Mouse (Mus musculus): Measurements from ENCODE around the gene Wdr25. TPM values are rescaled to one million over a fixed set of nuclear protein-coding genes. Genes with fewer than 3 reads are reported as not detected.

The Wdr25 gene
- polyA plus RNA-seq, 1 experiment from 2014 or later: 10.4 TPM

DNA sequence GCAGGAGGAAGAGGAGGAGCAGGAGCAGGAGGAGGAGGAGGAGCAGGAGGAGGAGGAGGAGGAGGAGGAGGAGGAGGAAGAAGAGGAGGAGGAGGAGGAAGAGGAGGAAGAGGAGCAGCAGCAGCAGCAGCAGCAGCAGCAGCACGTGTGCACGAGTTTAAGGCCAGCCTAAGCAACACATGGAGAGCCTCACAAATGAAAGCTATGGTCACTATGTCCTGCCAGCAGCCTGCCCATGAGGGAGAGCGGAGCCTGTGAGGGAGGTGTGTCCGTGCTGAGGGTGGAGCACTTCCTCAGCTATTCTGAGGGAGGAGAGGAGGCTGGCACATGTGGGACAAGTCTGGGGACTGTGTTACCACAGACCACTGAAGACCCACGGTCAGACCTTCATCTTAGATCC, 20.3 kb upstream of the Wdr25 start:
- Histone ChIP-seq H3K9me3 (no peaks in the 10 kb centered on the region), H3K4me3 (no peak overlapping the region), H3K27ac (replicated peaks) (no peak overlapping the region), H3K4me1 (no peaks in the 10 kb centered on the region), H3K27me3 (replicated peaks; ENCODE audit: low read depth, poor library complexity, severe bottlenecking) (no peaks in the 10 kb centered on the region), H3K36me3 (replicated peaks) (peaks cover 99% of the 10 kb centered on the region)
- DNase-seq (ENCODE audit: low spot score): no peak
- 87% methylated on average over 5 of the region's 5 CpGs for WGBS

DNA sequence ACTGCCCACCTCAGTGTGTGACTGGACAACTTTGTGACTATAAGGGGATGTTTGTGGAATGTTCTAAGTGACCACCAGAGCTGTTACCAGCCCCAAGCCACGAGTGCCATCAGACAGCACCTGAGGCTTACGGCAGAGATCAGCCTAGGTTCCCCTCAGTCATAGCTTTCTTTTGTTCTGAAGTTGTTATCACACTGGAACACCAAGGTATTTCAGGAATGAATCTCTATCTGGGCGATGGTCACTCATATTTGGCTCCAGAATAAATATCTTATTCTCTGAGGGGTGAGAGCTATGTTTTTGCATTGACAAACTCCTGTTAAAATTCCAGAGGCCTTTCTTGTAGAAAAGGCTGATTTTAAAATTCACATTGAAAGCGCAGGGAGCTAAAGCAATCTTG, 14.3 kb upstream of the Wdr25 start:
- no peaks in the 10 kb centered on the region for H3K4me1 ChIP-seq
- DNase-seq (ENCODE audit: low spot score): no peak

DNA sequence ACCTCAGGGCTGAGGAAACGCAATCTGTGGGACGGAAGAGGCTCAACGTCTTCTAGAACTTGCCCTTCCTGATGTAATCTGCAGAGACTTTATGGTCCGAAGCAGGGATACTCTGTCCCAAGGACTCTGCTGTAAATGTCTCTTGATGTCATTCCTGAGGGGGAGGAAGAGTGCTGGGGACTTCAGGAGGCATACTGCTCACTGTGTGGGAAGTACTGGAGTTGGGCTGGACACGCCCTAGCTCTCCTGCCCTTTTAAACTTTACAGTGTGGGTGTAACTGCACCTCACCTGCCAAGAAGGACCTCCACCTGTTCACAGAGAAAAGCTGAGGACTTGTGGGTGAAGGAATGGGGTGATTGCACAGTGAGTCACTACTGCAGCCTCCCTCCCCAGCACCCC, 12.8 kb upstream of the Wdr25 start:
- WGBS: 95% methylated on average over 5 of the region's 5 CpGs
- Histone ChIP-seq H3K9me3 (no peaks in the 10 kb centered on the region), H3K27me3 (replicated peaks; ENCODE audit: low read depth, poor library complexity, severe bottlenecking) (no peaks in the 10 kb centered on the region), H3K27ac (replicated peaks) (no peak overlapping the region), H3K36me3 (replicated peaks) (peaks cover 99% of the 10 kb centered on the region), H3K4me3 (no peak overlapping the region), H3K4me1 (no peaks in the 10 kb centered on the region)
- DNase-seq (ENCODE audit: low spot score): no peak

More for the DNA sequence above, 14.3 kb upstream of the Wdr25 start:
- Histone ChIP-seq H3K36me3 (replicated peaks) (peaks cover 99% of the 10 kb centered on the region), H3K27ac (replicated peaks) (no peak overlapping the region), H3K4me3 (no peak overlapping the region), H3K9me3 (no peaks in the 10 kb centered on the region), H3K27me3 (replicated peaks; ENCODE audit: low read depth, poor library complexity, severe bottlenecking) (no peaks in the 10 kb centered on the region)
- WGBS: 91% methylated on average over 4 of the region's 4 CpGs

DNA sequence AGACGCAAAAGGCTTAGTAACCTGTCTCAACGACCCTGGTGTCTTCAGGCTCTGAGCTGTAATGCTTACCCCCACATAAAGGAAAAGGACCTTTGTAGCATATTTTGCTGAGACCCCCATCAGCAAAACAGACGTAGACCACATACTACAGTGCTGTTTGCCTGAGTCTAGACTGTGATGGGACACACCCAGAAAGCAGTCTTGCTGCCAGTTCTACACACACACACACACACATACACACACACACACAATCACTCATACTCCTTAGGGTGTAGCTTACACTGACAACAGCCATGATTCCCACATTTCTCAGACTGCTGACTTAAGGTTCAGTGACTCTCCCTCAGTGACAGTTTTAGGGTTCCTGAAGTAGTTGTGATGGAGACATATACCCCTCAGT, 12.2 kb upstream of the Wdr25 start:
- no peak for DNase-seq (ENCODE audit: low spot score)
- Histone ChIP-seq H3K27me3 (replicated peaks; ENCODE audit: low read depth, poor library complexity, severe bottlenecking) (no peaks in the 10 kb centered on the region), H3K9me3 (no peaks in the 10 kb centered on the region), H3K4me3 (no peak overlapping the region), H3K4me1 (no peaks in the 10 kb centered on the region), H3K27ac (replicated peaks) (no peak overlapping the region), H3K36me3 (replicated peaks) (peaks cover 99% of the 10 kb centered on the region)
- WGBS: 87% methylated on average over 3 of the region's 3 CpGs

DNA sequence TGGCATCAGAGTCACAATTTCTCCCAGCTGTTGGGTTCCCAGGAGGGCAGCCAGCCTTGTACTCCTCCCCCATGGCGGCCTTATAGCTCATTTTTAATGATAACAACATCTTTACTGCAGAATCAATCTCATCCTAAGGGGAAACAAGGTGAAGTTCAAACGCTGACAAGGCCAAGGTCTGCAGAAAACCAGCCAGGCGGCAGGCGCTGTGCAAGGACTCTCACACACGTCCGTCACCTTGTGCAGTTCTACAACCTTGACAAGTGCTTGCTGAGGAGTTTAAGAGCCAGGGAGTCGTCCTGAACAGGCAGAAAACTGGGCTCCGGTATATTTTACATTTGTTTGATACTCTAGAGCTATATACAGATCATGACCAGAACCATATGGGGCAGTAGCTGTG, 10.7 kb upstream of the Wdr25 start:
- DNase-seq (ENCODE audit: low spot score): no peak
- no peak overlapping the region for H3K27ac ChIP-seq (replicated peaks)
- no peaks in the 10 kb centered on the region for H3K4me1 ChIP-seq
- H3K4me3 ChIP-seq: no peak overlapping the region
- H3K9me3 ChIP-seq: no peaks in the 10 kb centered on the region
- H3K36me3 ChIP-seq (replicated peaks): peaks cover 100% of the 10 kb centered on the region
- 89% methylated on average over 8 of the region's 8 CpGs for WGBS
- no peaks in the 10 kb centered on the region for H3K27me3 ChIP-seq (replicated peaks; ENCODE audit: low read depth, poor library complexity, severe bottlenecking)

DNA sequence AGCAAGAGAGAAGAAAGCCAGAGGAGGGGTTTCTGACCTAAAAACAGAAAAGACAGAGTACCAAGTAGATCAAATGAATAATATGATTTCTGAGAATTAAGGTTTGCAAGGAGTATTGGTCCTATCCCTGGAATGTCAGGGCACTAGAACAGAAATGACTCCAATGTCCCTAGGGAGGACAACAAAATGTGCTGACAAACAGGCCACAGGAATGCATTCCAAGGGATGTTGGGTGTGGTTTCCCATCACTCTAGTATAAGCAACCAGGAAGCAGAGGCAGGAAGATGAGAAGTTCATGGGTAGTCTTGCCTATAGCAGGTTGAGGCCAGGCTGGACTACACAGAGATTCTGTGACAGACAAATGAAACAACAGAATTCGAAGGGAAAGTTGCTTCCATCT, 7.5 kb upstream of the Wdr25 start:
- H3K4me3 ChIP-seq: no peak overlapping the region
- H3K9me3 ChIP-seq: no peaks in the 10 kb centered on the region
- H3K4me1 ChIP-seq: no peaks in the 10 kb centered on the region
- no peak overlapping the region for H3K27ac ChIP-seq (replicated peaks)
- WGBS: 94% methylated on average over 1 of the region's 1 CpGs
- DNase-seq (ENCODE audit: low spot score): no peak
- peaks cover 99% of the 10 kb centered on the region for H3K36me3 ChIP-seq (replicated peaks)
- no peaks in the 10 kb centered on the region for H3K27me3 ChIP-seq (replicated peaks; ENCODE audit: low read depth, poor library complexity, severe bottlenecking)

DNA sequence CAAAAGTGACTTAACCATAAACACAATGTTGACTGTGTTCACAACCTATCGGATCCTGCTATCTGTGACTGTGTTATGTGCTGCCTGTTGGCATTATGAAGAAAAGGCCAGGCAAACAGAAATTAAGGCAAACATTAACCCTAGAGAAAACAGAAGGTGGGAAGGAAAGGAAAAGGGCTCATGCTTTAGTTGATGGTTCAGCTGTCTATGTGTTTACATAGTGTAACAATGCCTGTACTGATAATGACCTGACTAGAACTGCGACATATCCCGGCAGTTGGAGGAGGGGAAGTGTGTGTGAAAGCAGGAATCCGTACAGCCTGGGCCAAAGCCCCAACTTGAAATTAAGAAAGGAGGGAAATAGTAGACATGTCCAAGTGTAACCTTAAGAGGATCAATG, 6.4 kb upstream of the Wdr25 start:
- H3K27ac ChIP-seq (replicated peaks): no peak overlapping the region
- H3K4me3 ChIP-seq: no peak overlapping the region
- no peaks in the 10 kb centered on the region for H3K27me3 ChIP-seq (replicated peaks; ENCODE audit: low read depth, poor library complexity, severe bottlenecking)
- H3K9me3 ChIP-seq: no peaks in the 10 kb centered on the region
- 90% methylated on average over 4 of the region's 4 CpGs for WGBS
- no peak for DNase-seq (ENCODE audit: low spot score)
- H3K36me3 ChIP-seq (replicated peaks): peaks cover 93% of the 10 kb centered on the region
- no peaks in the 10 kb centered on the region for H3K4me1 ChIP-seq

DNA sequence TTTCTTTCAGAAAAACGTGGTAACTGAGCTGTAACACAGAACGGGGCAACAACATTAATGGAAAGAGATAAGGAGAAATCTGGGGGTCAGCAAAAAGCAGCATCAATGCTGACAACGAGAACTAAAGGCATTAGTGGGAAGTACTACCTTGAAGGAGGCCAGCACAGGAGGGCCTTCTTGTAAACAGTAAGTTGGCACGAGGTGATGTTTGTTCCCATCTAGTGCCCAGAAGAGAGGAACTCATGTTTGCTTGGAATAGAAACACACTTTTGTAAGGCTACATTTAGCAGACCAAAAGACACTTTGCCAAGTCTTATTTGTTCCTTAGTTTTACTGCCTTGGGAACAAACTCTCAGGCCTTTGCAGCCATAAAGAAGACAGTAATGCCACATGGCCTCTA, 4.8 kb upstream of the Wdr25 start:
- DNase-seq (ENCODE audit: low spot score): no peak
- Histone ChIP-seq H3K4me3 (no peak overlapping the region), H3K4me1 (peaks cover 10% of the 10 kb centered on the region), H3K36me3 (replicated peaks) (peaks cover 78% of the 10 kb centered on the region), H3K9me3 (no peaks in the 10 kb centered on the region), H3K27ac (replicated peaks) (no peak overlapping the region), H3K27me3 (replicated peaks; ENCODE audit: low read depth, poor library complexity, severe bottlenecking) (no peaks in the 10 kb centered on the region)
- 70% methylated on average over 4 of the region's 4 CpGs for WGBS

DNA sequence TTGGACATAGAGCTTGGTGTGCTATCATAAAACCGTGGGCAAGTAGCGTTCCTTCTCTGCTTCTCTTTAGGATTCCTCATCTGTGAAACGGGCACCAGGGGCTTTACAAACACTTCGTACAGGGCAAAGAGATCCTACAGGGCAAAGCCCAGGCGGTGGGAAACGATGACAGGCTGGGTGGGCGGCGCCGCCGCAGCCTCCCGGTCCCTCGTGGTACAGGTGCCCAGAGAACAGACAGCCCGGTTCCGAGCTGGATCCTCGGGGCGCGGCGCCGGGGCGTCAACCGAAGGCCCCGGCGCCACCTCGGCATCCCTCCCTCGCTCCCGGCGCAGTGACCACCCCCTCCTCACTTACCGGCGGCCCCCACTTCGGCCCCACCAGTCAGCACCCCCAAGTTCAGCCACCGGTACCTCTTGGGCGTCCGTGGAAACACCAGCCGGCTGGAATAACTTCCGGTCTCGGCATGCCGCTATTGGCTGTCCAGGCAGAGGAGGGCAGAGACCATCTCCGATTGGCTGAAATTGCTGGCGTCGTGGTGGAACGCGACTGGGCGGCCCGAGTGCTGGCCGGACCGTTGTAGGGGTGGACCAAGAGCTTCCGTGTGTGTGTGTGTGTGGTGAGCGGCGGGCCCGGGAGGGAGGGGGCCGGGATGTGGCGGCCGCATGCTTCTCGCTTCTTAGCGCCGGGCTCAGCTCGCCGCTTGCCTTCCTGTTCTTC, 442 bp downstream of the Wdr25 start, which contains the start of gene Wars:
Wars (minus strand) TSS at position 460 of the 717 bp plus-strand sequence.
- Histone ChIP-seq H3K4me1 (peaks cover 19% of the 10 kb centered on the region), H3K9me3 (no peaks in the 10 kb centered on the region), H3K27me3 (replicated peaks; ENCODE audit: low read depth, poor library complexity, severe bottlenecking) (no peaks in the 10 kb centered on the region), H3K27ac (replicated peaks) (peak within 1 kb of the TSS; percentile 88), H3K4me3 (peak within 1 kb of the TSS; percentile 93), H3K36me3 (replicated peaks) (peaks cover 36% of the 10 kb centered on the region)
- under 1% methylated on average over 58 of the region's 58 CpGs for WGBS
- peak; percentile 98 for DNase-seq (ENCODE audit: low spot score)

DNA sequence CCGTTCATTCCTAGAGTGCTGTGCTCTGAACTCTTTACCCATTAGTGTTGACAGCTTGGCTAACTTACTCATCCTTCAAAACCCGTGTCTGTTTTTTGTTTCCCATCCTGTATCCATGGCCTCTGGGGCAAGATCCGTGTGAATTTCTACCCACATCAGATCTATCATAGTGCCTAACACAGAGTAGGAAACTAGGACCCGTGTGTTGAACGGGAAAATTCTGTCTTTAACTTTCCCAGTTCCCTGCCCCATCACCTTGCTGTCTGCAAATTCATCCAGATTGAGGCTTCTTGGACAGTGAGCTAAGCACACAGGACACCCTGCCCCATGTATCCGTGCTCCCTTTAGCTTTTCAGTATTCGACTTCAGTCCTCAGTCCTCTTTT, 993 bp downstream of the Wdr25 start:
- WGBS: 4% methylated on average over 7 of the region's 7 CpGs
- Histone ChIP-seq H3K27me3 (replicated peaks; ENCODE audit: low read depth, poor library complexity, severe bottlenecking) (no peaks in the 10 kb centered on the region), H3K4me3 (peak overlapping the region; percentile 93), H3K36me3 (replicated peaks) (peaks cover 32% of the 10 kb centered on the region), H3K9me3 (no peaks in the 10 kb centered on the region), H3K27ac (replicated peaks) (peak overlapping the region; percentile 88), H3K4me1 (peaks cover 19% of the 10 kb centered on the region)
- no peak for DNase-seq (ENCODE audit: low spot score)

DNA sequence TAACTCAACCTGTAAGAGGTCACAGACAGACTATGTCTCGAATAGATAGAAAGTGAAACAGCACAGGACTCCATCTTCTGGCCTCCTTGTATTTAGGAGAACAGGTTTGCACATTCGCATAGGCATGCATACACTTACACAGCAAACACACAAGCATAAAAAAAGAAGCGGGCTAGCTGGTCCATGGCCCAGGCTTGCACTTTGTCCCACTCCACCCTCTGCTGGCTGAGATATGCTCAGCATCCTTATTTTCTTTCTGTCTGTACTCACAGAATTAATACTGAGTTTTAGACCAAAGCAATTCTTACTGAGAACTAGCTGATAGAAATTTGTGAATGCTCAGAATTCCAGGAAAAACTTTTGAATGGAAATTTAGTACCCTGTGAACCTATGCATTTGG, 2.6 kb downstream of the Wdr25 start:
- no peak overlapping the region for H3K4me3 ChIP-seq
- peaks cover 19% of the 10 kb centered on the region for H3K4me1 ChIP-seq
- H3K9me3 ChIP-seq: no peaks in the 10 kb centered on the region
- peaks cover 17% of the 10 kb centered on the region for H3K36me3 ChIP-seq (replicated peaks)
- H3K27me3 ChIP-seq (replicated peaks; ENCODE audit: low read depth, poor library complexity, severe bottlenecking): no peaks in the 10 kb centered on the region
- H3K27ac ChIP-seq (replicated peaks): no peak overlapping the region
- WGBS: 74% methylated on average over 3 of the region's 3 CpGs
- DNase-seq (ENCODE audit: low spot score): no peak

DNA sequence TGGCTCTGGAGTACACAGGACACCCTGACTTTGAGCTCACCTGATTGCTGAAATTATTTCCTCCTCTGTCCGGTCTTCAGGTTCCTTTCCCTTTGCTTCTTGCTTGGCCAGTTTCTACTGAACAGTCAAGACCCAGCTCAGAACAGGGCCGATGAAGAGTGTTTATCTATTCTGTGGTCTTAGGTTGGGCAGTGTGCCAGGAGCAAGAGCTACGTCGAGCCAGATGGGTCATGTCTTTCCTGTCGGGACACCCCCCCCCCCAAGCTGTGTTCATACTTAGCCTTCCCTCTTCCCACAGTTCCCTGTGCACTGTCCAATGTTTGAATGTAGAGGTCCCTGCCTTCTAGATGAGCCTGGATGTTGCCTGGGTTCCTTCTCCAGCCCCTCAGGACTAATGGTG, 7.9 kb downstream of the Wdr25 start:
- no peak for DNase-seq (ENCODE audit: low spot score)
- Histone ChIP-seq H3K36me3 (replicated peaks) (peaks cover 11% of the 10 kb centered on the region), H3K27ac (replicated peaks) (no peak overlapping the region), H3K9me3 (no peaks in the 10 kb centered on the region), H3K27me3 (replicated peaks; ENCODE audit: low read depth, poor library complexity, severe bottlenecking) (peaks cover 8% of the 10 kb centered on the region), H3K4me1 (peaks cover 18% of the 10 kb centered on the region), H3K4me3 (no peak overlapping the region)
- 82% methylated on average over 5 of the region's 5 CpGs for WGBS

DNA sequence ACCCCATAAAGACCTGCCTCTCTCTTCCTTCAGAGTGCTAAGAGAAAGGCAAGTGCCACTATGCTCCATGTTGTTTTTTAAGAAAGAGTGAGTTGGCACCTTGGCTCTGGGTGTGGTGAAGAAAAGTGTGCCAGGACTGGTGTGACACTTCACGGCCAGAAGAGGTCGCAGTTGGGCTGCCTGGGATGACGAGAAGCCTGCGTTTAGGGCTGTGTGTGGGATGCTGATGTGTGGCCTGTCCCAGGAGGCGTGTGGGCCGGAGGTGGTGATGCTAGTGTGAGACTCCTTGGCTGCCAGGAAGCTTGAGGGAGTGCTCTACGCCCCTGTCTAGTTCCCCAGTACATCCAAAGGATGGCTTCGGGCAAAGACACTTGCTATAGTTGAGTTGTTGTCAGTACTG, 9.5 kb downstream of the Wdr25 start:
- Histone ChIP-seq H3K4me3 (no peak overlapping the region), H3K27me3 (replicated peaks; ENCODE audit: low read depth, poor library complexity, severe bottlenecking) (peaks cover 14% of the 10 kb centered on the region), H3K9me3 (no peaks in the 10 kb centered on the region), H3K4me1 (peaks cover 23% of the 10 kb centered on the region), H3K36me3 (replicated peaks) (peaks cover 8% of the 10 kb centered on the region), H3K27ac (replicated peaks) (no peak overlapping the region)
- peak; percentile 68 for DNase-seq (ENCODE audit: low spot score)
- WGBS: 23% methylated on average over 8 of the region's 8 CpGs
